Mouse (Mus musculus) megakaryocyte, embryonic 14.5 days (primary cell): ENCODE data around the gene Npepps. TPM values are rescaled to one million over a fixed set of nuclear protein-coding genes. Genes with fewer than 3 reads are reported as not detected.
A peak's percentile ranks its signal among the peaks of the same experiment; 100 is the strongest.
"Not testable (repeated sequence)": the region's sequence is repeated elsewhere in the genome, so short reads cannot be mapped to it uniquely, and the experiment has no call there.

Experiments
- H3K27me3 ChIP-seq: replicated peaks from 2 replicates; pipeline ENCODE3; 2012; ENCODE audit warnings: inconsistent platforms
- H3K36me3 ChIP-seq: replicated peaks from 2 replicates; pipeline ENCODE3; 2012; ENCODE audit warnings: low read length, inconsistent platforms, mixed read lengths
- H3K4me1 ChIP-seq: 2 replicates; pipeline ENCODE4 v1.6.1; 2012; ENCODE audit warnings: inconsistent platforms
- H3K4me3 ChIP-seq: replicated peaks from 2 replicates; pipeline ENCODE3; 2012; ENCODE audit warnings: moderate library complexity, mild to moderate bottlenecking, inconsistent platforms
- H3K9me3 ChIP-seq: 2 replicates; pipeline ENCODE4 v1.6.1; 2012; ENCODE audit warnings: inconsistent platforms
- FLI1 ChIP-seq: IDR thresholded peaks from 2 replicates; pipeline ENCODE4 v1.6.1; 2012; ENCODE audit warnings: low read length, inconsistent platforms, mixed read lengths
- GATA1 ChIP-seq: IDR thresholded peaks from 3 replicates; pipeline ENCODE4 v1.6.1; 2012; ENCODE audit warnings: mixed read lengths, low read length, inconsistent platforms, borderline replicate concordance
- polyA plus RNA-seq: library from polyadenylated mRNA; stranded (reverse); fragments of >175 nt; gene quantifications from 2 replicates; pipeline ENCODE4 v1.2.3, GENCODE M21; 2012; ENCODE audit warnings: low replicate concordance; ENCODE audit not compliant: insufficient read depth

Npepps gene
- polyA plus RNA-seq, 1 experiment = 50.1 TPM

GRCm38 (mm10) chr11:97210728-97211400, 69.6 kb downstream of the Npepps start:
- Histone ChIP-seq H3K4me3 (peak overlapping the region; percentile 16), H3K27me3 (no peaks in the 10 kb centered on the region), H3K4me1 (peaks cover 6% of the 10 kb centered on the region; the same call in 1 of the 2 replicates), H3K9me3 (no peaks in the 10 kb centered on the region), H3K36me3 (peaks cover 98% of the 10 kb centered on the region)
- TF ChIP-seq GATA1 (no peak), FLI1 (no peak)

- H3K9me3 ChIP-seq = no peaks in the 10 kb centered on the region
- TF ChIP-seq GATA1 (no peak), FLI1 (no peak)
- no peaks in the 10 kb centered on the region for H3K27me3 ChIP-seq
- no peak overlapping the region for H3K4me3 ChIP-seq
- H3K4me1 ChIP-seq = peaks cover 6% of the 10 kb centered on the region; the same call in 1 of the 2 replicates
- peaks cover 69% of the 10 kb centered on the region for H3K36me3 ChIP-seq
Observed at GRCm38 (mm10) chr11:97207011-97207422, 73.4 kb downstream of the Npepps start.

DNA sequence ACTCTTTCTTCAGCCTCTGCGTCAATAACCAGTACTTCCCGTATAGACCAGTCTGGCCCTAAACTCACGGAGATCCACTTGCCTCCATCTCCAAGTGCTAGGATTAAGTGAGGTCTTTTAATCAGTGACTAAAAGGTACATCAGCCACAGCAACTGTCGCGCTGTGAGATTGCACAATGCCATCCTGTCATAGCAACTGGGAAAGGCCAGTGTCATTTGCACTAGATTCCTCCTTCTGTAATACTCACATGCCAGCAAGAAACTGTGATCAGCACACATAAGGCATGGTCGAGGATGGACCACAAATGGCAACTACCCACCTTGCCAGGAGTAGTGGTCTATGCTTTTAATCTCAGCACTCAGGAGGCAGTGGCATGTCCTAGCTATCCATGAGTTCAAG, 80.9 kb downstream of the Npepps start:
- peaks cover 4% of the 10 kb centered on the region for H3K4me1 ChIP-seq
- peaks cover 3% of the 10 kb centered on the region; the same call in 1 of the 2 replicates for H3K9me3 ChIP-seq
- H3K4me3 ChIP-seq = no peak overlapping the region
- peaks cover 2% of the 10 kb centered on the region for H3K27me3 ChIP-seq
- H3K36me3 ChIP-seq = peaks cover 8% of the 10 kb centered on the region
- no peak for TF ChIP-seq GATA1
- no peak for TF ChIP-seq FLI1

- peaks cover 2% of the 10 kb centered on the region for H3K27me3 ChIP-seq
- TF ChIP-seq FLI1 (no peak), GATA1 (no peak)
- H3K4me1 ChIP-seq = peaks cover 4% of the 10 kb centered on the region
- H3K36me3 ChIP-seq = peaks cover 5% of the 10 kb centered on the region
- H3K4me3 ChIP-seq = no peak overlapping the region
- H3K9me3 ChIP-seq = peaks cover 3% of the 10 kb centered on the region; the same call in 1 of the 2 replicates
Observed at GRCm38 (mm10) chr11:97198601-97199000, 81.8 kb downstream of the Npepps start.

DNA sequence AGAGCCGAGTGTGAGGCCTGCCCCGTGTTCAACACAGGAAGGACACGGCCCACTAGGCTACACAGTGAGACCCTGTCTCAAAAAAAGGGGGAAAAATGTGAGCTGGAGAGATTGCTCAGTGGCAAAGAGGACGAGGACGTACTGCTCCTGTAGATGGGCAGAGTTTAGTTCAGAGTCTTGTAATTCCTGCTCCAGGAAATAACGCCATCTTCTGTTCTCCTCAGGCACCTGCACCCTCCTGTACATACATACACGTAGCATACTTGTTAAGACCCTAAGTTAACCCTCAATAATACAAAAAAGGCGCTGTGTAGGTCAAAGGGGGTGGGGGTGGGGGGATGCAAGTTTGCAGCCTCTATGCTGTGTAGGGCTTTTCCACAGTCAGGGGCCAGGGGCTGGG, 83.4 kb downstream of the Npepps start:
- Histone ChIP-seq H3K27me3 (peaks cover 2% of the 10 kb centered on the region), H3K9me3 (peaks cover 3% of the 10 kb centered on the region; the same call in 1 of the 2 replicates), H3K36me3 (no peaks in the 10 kb centered on the region), H3K4me1 (peaks cover 9% of the 10 kb centered on the region), H3K4me3 (no peak overlapping the region)
- TF ChIP-seq GATA1 (no peak), FLI1 (no peak)

DNA sequence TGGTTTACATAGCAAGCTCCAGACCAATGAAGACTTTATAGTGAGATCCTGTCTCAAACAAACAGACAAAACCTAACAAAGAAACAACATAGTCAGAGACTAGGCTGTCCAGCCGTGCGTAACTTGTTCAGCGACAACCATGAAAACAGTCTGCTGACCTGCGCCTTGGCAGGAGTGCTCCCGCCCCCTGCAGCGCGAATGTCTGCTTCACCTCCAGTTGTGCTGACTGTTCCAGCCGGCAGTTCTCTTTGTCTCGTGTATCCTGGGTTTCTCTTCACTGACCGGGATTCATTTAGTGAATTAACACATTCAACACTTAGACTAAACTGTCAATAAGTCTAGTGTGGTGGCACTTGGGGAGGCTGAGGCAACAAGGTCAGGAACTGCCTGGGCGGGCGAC, 83.9 kb downstream of the Npepps start:
- peaks cover 2% of the 10 kb centered on the region for H3K27me3 ChIP-seq
- H3K9me3 ChIP-seq = peaks cover 3% of the 10 kb centered on the region; the same call in 1 of the 2 replicates
- TF ChIP-seq FLI1 (no peak), GATA1 (no peak)
- H3K36me3 ChIP-seq = peaks cover 1% of the 10 kb centered on the region
- no peak overlapping the region for H3K4me3 ChIP-seq
- H3K4me1 ChIP-seq = peaks cover 12% of the 10 kb centered on the region

DNA sequence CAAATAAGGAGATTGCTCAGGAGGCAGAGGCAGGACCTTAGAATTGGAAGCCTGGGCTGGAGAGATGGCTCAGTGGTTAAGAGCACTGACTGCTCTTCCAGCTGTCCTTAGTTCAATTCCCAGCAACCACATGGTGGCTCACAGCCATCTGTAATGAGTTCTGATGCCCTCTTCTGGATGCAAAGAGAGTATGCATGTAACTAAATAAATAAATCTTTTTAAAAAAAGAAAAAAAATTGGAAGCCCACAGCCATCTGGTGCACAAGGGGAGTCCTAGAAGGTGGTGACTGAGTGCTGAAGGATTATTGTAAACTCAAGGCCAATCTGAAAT, 87.9 kb downstream of the Npepps start:
- Histone ChIP-seq H3K9me3 (no peaks in the 10 kb centered on the region), H3K4me1 (peaks cover 35% of the 10 kb centered on the region), H3K36me3 (peaks cover 4% of the 10 kb centered on the region), H3K27me3 (peaks cover 2% of the 10 kb centered on the region), H3K4me3 (no peak overlapping the region)
- no peak for TF ChIP-seq FLI1
- TF ChIP-seq GATA1 = no peak

DNA sequence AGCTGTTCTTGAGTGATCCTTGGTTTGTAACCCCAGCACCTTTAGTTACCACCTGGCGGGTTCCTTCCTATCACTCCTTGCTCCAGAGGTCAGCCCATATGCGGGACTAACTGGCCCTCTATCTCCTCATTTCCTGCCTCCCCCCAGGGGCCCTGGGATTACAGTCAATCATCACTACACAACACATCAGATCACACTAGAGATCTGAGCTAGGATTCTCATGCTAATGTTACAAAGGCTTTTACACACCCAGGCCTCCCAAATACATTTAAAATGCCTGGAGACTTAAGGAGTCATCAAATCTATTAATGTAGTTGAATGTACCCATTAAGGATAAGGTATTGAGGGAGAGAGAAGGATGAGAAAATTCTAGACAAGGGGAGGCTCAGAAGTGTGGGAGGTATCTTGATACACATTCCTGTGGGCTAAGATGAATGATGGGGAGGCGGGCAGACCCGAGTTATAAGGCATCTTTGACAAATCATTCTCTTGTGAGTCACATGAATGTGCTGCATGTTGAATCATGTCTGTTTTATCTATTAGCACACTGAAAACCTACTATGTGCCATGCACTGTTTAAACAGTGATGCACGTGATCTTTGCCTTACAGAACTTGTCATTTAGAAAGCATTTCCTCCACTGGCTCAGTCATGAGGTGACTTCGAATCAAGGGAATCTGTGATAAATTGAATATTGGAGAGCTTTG, 88.4 kb downstream of the Npepps start:
- Histone ChIP-seq H3K36me3 (peaks cover 4% of the 10 kb centered on the region), H3K4me3 (no peak overlapping the region), H3K4me1 (peaks cover 35% of the 10 kb centered on the region), H3K9me3 (no peaks in the 10 kb centered on the region), H3K27me3 (peaks cover 2% of the 10 kb centered on the region)
- no peak for TF ChIP-seq GATA1
- TF ChIP-seq FLI1 = no peak

- H3K36me3 ChIP-seq = peaks cover 10% of the 10 kb centered on the region
- TF ChIP-seq GATA1 = no peak
- TF ChIP-seq FLI1 = no peak
- no peaks in the 10 kb centered on the region for H3K9me3 ChIP-seq
Observed at GRCm38 (mm10) chr11:97190992-97191391, 89.4 kb downstream of the Npepps start.

GRCm38 (mm10) chr11:97189645-97190044, 90.8 kb downstream of the Npepps start:
- Histone ChIP-seq H3K4me1 (peaks cover 56% of the 10 kb centered on the region), H3K36me3 (peaks cover 22% of the 10 kb centered on the region)
- not testable (repeated sequence) for H3K27me3 ChIP-seq, H3K9me3 ChIP-seq, H3K4me3 ChIP-seq

More at GRCm38 (mm10) chr11:97190992-97191391, 89.4 kb downstream of the Npepps start:
- Histone ChIP-seq H3K4me1 (peaks cover 44% of the 10 kb centered on the region), H3K27me3 (no peaks in the 10 kb centered on the region), H3K4me3 (no peak overlapping the region)
